Mouse (Mus musculus) limb, embryonic 13.5 days (tissue): ENCODE measurements around the gene Spata21. TPM values are rescaled to one million over a fixed set of nuclear protein-coding genes. Genes with fewer than 3 reads are reported as not detected.

Experiments used
- ATAC-seq: fragments of 200-750 bp; cut with Nextera tagmentation; 2 replicates; pipeline ENCODE4 v1.8.0; 2017; ENCODE audit warnings: low read depth, moderate number of reproducible peaks, moderate TSS enrichment; ENCODE audit not compliant: low FRiP score
- H3K27ac ChIP-seq: fragments of 300-500 bp; sonication (generic); 2 replicates; pipeline ENCODE4 v1.5.1; 2015; ENCODE audit warnings: inconsistent platforms, mild to moderate bottlenecking, moderate library complexity
- H3K27me3 ChIP-seq: fragments of 300-500 bp; sonication (generic); 2 replicates; pipeline ENCODE4 v1.6.1; 2015; ENCODE audit warnings: mild to moderate bottlenecking, inconsistent platforms
- H3K36me3 ChIP-seq: fragments of 300-500 bp; sonication (generic); 2 replicates; pipeline ENCODE4 v1.6.1; 2015; ENCODE audit warnings: inconsistent platforms, mild to moderate bottlenecking, moderate library complexity
- H3K4me1 ChIP-seq: fragments of 300-500 bp; sonication (generic); 2 replicates; pipeline ENCODE4 v1.6.1; 2015; ENCODE audit warnings: inconsistent platforms
- H3K4me2 ChIP-seq: fragments of 300-500 bp; sonication (generic); replicated peaks from 2 replicates; pipeline ENCODE4 v1.6.1; 2015; ENCODE audit warnings: inconsistent platforms, mild to moderate bottlenecking, moderate library complexity
- H3K4me3 ChIP-seq: fragments of 300-500 bp; sonication (generic); 2 replicates; pipeline ENCODE4 v1.5.1; 2015; ENCODE audit warnings: moderate library complexity, mild to moderate bottlenecking, inconsistent platforms
- H3K9ac ChIP-seq: fragments of 300-500 bp; sonication (generic); 2 replicates; pipeline ENCODE4 v1.6.1; 2015; ENCODE audit warnings: mild to moderate bottlenecking, inconsistent platforms
- H3K9me3 ChIP-seq: fragments of 300-500 bp; sonication (generic); 2 replicates; pipeline ENCODE4 v1.6.1; 2016; ENCODE audit warnings: inconsistent platforms
- WGBS: fragments of 180-500 bp; shearing (Covaris S2); methylation state at CpG from one replicate; pipeline ENCODE4 v1.1.7; 2015; 5-methylcytosine and 5-hydroxymethylcytosine counted together
- polyA plus RNA-seq: library from polyadenylated mRNA; unstranded; fragments of >200 nt; fragmentation: Nextera tagmentation; extraction: Ambion mirVana; gene quantifications from 2 replicates; pipeline ENCODE4 v1.2.1, GENCODE M21; 2015

Spata21 gene
- polyA plus RNA-seq, 1 experiment from 2014 or later, result 0.08 TPM

DNA sequence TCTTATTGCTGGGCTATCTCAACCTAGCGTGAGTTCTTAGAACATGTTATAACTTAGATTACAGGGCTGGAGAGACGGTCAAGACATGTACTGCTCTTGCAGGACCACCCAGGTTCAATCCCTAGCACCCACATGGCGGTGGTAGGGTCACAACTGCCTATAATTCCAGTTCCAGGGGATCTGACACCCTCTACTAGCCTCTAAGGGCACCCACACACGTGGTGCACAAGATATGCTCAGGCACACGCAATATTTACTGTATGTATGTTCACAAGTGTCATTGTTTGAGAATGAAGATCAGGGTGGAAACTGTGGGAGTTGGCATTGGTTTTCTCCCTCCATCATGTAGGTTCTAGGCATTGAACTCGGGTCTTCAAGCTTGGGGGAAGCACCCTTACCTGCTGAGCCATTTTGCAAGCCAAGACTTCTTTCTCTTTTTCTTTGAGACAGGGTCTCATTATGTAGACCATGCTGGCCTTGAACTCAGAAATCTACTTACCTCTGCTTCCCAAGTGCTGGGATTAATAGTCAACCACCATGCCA lies 58.4 kb downstream of the Spata21 start:
- Histone ChIP-seq H3K4me3 (no peak overlapping the region), H3K36me3 (no peaks in the 10 kb centered on the region), H3K9ac (no peak overlapping the region), H3K9me3 (no peaks in the 10 kb centered on the region), H3K27me3 (no peaks in the 10 kb centered on the region), H3K27ac (no peak overlapping the region), H3K4me2 (peak overlapping the region; percentile 86), H3K4me1 (peaks cover 28% of the 10 kb centered on the region)
- 94% methylated on average over 6 of the region's 6 CpGs for WGBS
- ATAC-seq, result no peak

DNA sequence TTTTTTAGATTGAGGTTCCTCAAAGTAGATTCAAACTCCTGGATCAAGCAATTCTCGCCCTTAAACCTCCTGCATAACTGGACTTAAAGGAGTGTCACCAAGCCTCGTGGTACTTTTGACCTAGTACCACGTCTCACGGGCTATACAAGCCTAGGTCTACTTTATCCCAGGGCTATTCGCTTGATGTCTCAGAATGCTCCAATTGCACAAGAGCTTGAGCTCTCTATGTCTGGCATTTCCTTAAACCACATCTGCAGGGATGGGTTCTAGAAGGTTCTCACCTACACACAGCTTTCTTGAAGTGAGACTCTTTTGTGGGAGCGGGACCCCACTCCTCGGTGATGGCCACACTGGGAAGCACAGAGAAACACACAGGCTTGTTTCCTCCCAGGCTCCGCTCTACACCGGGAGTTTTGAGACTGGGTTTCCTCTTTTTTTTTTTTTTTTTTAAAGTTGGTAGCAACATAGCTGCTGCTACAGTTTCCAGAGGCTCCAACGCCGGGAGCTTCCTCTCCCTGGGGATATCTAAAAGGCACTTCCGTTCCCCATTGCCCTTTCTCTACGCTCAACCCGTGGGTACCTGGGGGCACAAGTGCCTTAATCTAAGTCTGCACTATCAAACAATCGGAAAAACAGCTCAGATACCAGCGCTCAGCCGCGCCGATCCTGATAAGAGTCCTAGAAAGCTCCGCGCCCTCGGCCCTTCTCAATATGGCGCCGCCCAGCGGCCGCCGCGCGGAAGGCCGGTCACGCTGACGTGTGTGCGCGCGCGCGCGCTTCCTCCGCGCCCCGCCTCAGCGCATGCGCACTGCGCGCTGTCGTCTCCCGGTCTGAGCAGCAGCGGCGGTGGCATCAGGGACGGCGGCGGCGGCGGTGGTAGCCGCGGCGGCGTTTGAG lies 59.2 kb downstream of the Spata21 start, which contains the start of gene Fbxo42:
TSS of gene Fbxo42 (plus strand) at position 802 of the 897 bp plus-strand sequence.
- no peaks in the 10 kb centered on the region for H3K36me3 ChIP-seq
- peak; percentile 88 for ATAC-seq
- H3K27ac ChIP-seq, result peak within 1 kb of the TSS; percentile 92
- peak within 1 kb of the TSS; percentile 86 for H3K4me2 ChIP-seq
- H3K9me3 ChIP-seq, result no peaks in the 10 kb centered on the region
- peak within 1 kb of the TSS; percentile 99 for H3K4me3 ChIP-seq
- peak within 1 kb of the TSS; percentile 97 for H3K9ac ChIP-seq
- no peaks in the 10 kb centered on the region for H3K27me3 ChIP-seq
- 8% methylated on average over 58 of the region's 58 CpGs for WGBS
- H3K4me1 ChIP-seq, result peaks cover 30% of the 10 kb centered on the region

DNA sequence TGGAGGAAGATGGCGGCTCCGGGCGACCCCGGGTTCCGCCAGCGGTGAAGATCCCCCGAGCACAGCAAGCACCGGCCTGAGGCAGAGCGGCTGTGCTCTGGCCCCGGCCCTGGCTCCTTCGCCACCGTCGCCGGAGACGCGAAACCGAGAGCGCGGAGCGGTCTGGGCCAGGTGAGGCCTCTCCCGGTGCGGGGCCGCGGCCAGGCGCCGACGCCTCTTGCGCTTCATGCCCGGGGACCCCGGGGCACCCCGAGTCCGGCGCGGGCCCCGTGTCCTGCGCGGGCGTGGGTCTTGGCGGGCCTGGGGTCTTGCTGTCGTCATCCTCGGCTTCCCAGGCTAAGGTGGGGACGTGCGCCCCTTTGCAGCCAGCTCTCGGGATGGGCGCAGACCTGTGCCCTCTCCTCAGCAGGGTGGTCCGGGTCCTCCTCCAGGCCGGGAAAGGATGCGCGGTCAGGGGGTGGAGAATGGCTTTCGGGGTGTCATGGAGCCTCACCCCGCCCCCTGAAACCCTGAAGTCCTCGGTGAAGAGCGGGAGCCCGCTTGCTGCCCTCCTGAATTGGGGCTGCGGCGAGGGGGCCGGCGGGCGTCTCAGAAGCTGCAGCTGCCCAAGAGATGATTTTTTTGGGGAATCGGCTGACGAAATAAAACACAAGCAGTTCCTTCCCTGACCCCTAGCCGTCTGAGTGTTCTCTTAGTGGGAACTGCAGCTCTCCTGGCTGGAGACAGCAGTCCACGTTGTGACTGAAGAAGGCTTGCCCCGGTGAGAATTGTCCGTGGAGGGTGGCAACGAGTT lies 60.1 kb downstream of the Spata21 start:
- Histone ChIP-seq H3K9ac (peak overlapping the region; percentile 97), H3K4me2 (peak overlapping the region; percentile 86), H3K4me1 (peaks cover 32% of the 10 kb centered on the region), H3K27ac (peak overlapping the region; percentile 92), H3K4me3 (peak overlapping the region; percentile 99), H3K36me3 (no peaks in the 10 kb centered on the region), H3K9me3 (no peaks in the 10 kb centered on the region), H3K27me3 (no peaks in the 10 kb centered on the region)
- ATAC-seq, result peak; percentile 75
- under 1% methylated on average over 66 of the region's 66 CpGs for WGBS

- Histone ChIP-seq H3K4me1 (peaks cover 32% of the 10 kb centered on the region), H3K27ac (no peak overlapping the region), H3K4me3 (peak overlapping the region; percentile 99), H3K9ac (peak overlapping the region; percentile 97), H3K27me3 (no peaks in the 10 kb centered on the region), H3K9me3 (no peaks in the 10 kb centered on the region), H3K36me3 (no peaks in the 10 kb centered on the region), H3K4me2 (peak overlapping the region; percentile 86)
- 43% methylated on average over 7 of the region's 7 CpGs for WGBS
- no peak for ATAC-seq
Observed at GRCm38 (mm10) chr4:141149116-141149515, 61.0 kb downstream of the Spata21 start.

- ATAC-seq, result no peak
- no peak overlapping the region for H3K4me2 ChIP-seq
- no peaks in the 10 kb centered on the region for H3K9me3 ChIP-seq
- no peak overlapping the region for H3K9ac ChIP-seq
- peaks cover 33% of the 10 kb centered on the region for H3K4me1 ChIP-seq
- no peaks in the 10 kb centered on the region; the same call in 1 of the 2 replicates for H3K36me3 ChIP-seq
- no peak overlapping the region for H3K27ac ChIP-seq
- no peaks in the 10 kb centered on the region for H3K27me3 ChIP-seq
- no peak overlapping the region for H3K4me3 ChIP-seq
- 80% methylated on average over 4 of the region's 4 CpGs for WGBS
Observed at GRCm38 (mm10) chr4:141157485-141157884, 69.4 kb downstream of the Spata21 start.

DNA sequence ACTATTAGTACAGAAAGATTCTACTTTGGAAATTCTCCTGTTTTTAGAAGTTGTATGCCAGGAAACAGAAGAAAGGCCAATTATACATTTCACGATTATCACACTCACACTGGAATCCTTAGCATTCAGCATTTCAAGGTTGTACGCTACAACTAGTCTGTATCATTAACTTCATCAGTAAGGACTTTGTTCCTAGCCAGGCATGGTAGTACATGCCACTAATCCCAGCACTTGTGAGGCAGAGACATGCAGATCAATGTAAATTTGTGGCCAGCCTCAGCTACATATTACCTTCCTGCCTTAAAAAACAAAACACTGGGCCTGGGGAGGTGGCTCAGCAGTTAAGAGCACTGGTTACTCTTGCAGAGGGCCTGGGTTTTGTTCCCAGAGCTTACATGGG lies 70.5 kb downstream of the Spata21 start:
- Histone ChIP-seq H3K27ac (no peak overlapping the region), H3K4me3 (no peak overlapping the region), H3K27me3 (no peaks in the 10 kb centered on the region), H3K36me3 (peaks cover under 1% of the 10 kb centered on the region), H3K4me1 (peaks cover 29% of the 10 kb centered on the region), H3K4me2 (no peak overlapping the region), H3K9me3 (no peaks in the 10 kb centered on the region), H3K9ac (no peak overlapping the region)
- ATAC-seq, result no peak
- WGBS, result 80% methylated on average over 2 of the region's 2 CpGs

GRCm38 (mm10) chr4:141159093-141159492 lies 71.0 kb downstream of the Spata21 start:
- H3K36me3 ChIP-seq, result peaks cover 5% of the 10 kb centered on the region
- WGBS, result 31% methylated on average over 11 of the region's 11 CpGs
- H3K27me3 ChIP-seq, result no peaks in the 10 kb centered on the region
- no peak for ATAC-seq
- H3K27ac ChIP-seq, result no peak overlapping the region
- H3K4me1 ChIP-seq, result peaks cover 29% of the 10 kb centered on the region
- H3K9ac ChIP-seq, result no peak overlapping the region
- H3K4me2 ChIP-seq, result no peak overlapping the region
- H3K9me3 ChIP-seq, result no peaks in the 10 kb centered on the region
- no peak overlapping the region for H3K4me3 ChIP-seq

DNA sequence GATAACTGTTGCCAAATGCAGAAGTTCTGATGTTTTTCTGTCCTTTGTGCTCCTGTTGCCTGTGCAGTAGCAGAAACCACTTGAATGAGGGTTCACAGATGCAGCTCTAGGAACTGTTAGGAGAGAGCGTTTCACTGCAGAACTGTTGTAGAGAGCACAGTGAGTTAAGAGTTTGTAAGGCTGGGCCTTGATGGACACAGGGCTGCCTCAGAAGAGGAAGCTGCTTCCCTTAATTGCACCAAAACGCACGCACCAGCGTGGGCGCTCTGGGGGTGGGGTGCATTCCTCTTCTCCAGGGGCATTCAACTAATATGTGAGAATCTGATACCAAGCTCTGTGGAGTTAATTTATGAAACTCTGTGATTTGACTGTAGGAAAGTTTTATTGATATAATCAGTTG lies 71.5 kb downstream of the Spata21 start:
- Histone ChIP-seq H3K4me1 (peaks cover 29% of the 10 kb centered on the region), H3K4me3 (no peak overlapping the region), H3K27ac (peak overlapping the region; percentile 44; the same call in 1 of the 2 replicates), H3K27me3 (no peaks in the 10 kb centered on the region), H3K9ac (no peak overlapping the region), H3K4me2 (no peak overlapping the region), H3K36me3 (peaks cover 9% of the 10 kb centered on the region), H3K9me3 (0 out of 2 replicates have a peak, but pooled peaks cover 2% of the 10 kb centered on the region)
- WGBS, result 40% methylated on average over 5 of the region's 5 CpGs
- no peak for ATAC-seq

DNA sequence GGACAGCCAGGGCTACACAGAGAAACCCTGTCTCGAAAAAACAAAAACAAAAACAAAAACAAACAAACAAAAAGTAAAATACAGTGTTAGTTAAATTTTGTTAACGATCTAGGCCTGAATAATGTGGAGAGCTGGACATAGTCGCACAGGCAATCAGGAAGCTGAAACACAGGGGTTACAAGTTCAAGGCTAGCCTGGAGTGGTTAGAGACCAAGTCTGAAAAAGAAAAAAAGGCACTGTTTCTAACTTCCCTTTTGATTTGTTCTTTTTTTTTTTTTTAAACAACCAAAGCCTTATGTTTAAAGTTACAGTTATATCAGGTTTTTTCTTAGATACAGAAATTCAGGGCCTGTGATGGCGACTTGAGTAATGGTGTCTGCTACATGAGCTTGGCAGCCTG lies 72.1 kb downstream of the Spata21 start:
- WGBS, result 82% methylated on average over 4 of the region's 4 CpGs
- H3K27ac ChIP-seq, result no peak overlapping the region
- peaks cover 29% of the 10 kb centered on the region for H3K4me1 ChIP-seq
- 0 out of 2 replicates have a peak, but pooled peaks cover 4% of the 10 kb centered on the region for H3K9me3 ChIP-seq
- ATAC-seq, result no peak
- H3K4me2 ChIP-seq, result no peak overlapping the region
- H3K27me3 ChIP-seq, result no peaks in the 10 kb centered on the region
- H3K9ac ChIP-seq, result no peak overlapping the region
- H3K36me3 ChIP-seq, result peaks cover 14% of the 10 kb centered on the region
- H3K4me3 ChIP-seq, result no peak overlapping the region

- H3K27ac ChIP-seq, result no peak overlapping the region
- 0 out of 2 replicates have a peak, but pooled peaks cover 4% of the 10 kb centered on the region for H3K9me3 ChIP-seq
- H3K4me1 ChIP-seq, result peaks cover 29% of the 10 kb centered on the region
- H3K4me2 ChIP-seq, result no peak overlapping the region
- H3K36me3 ChIP-seq, result peaks cover 16% of the 10 kb centered on the region
- ATAC-seq, result no peak
- H3K4me3 ChIP-seq, result no peak overlapping the region
- 90% methylated on average over 6 of the region's 6 CpGs for WGBS
- H3K9ac ChIP-seq, result no peak overlapping the region
- no peaks in the 10 kb centered on the region for H3K27me3 ChIP-seq
Observed at GRCm38 (mm10) chr4:141161699-141162208, 73.6 kb downstream of the Spata21 start.
